Mouse (Mus musculus): ENCODE data around the gene Tpsb2.

DNA sequence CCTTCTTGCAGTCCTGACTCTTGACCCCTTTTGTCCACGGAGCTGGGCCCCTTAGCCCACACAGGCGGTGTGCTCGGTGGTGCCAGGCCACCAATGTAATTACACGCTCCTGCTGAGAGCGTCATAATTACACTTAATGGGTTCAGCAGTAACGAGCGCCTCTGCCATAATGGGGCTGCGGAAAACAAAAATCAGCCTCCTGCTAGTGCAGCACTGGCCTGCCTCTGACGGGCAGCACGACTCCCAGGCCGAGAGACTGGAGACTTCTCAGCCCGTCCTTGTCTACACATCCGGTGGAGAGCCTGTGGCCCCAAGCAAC is 32.4 kb downstream of the Tpsb2 start:
- TF ChIP-seq GATA1 (IDR thresholded peaks at IDR 0.05; ENCODE audit: low read length) (no peak), TAL1 (IDR thresholded peaks at IDR 0.05; ENCODE audit: low read length) (no peak)

Measured in erythroblast, embryonic 14.5 days (primary cell).